Mouse (Mus musculus) C2C12 (cell line): ENCODE results near the gene Ndufaf8. TPM values are rescaled to one million over a fixed set of nuclear protein-coding genes. Genes with fewer than 3 reads are reported as not detected.

ENCODE experiments used
- H3K27me3 ChIP-seq: one replicate; pipeline ENCODE4 v1.6.1; 2011; ENCODE audit not compliant: control insufficient read depth, insufficient read depth, insufficient read length
- H3K36me3 ChIP-seq: one replicate; pipeline ENCODE4 v1.6.1; 2011; ENCODE audit not compliant: control insufficient read depth, insufficient read depth
- H3K4me3 ChIP-seq: one replicate; pipeline ENCODE4 v1.5.1; 2011; ENCODE audit warnings: mild to moderate bottlenecking, control low read depth; ENCODE audit not compliant: poor library complexity, insufficient read depth, severe bottlenecking
- H3K79me2 ChIP-seq: one replicate; pipeline ENCODE4 v1.6.1; 2011; ENCODE audit not compliant: control insufficient read depth, insufficient read depth
- H3K79me3 ChIP-seq: one replicate; pipeline ENCODE4 v1.6.1; 2011; ENCODE audit warnings: low read depth, control low read depth
- H3ac ChIP-seq: one replicate; pipeline ENCODE3; 2011; ENCODE audit warnings: low read depth; ENCODE audit not compliant: control insufficient read depth, insufficient read length
- CEBPB ChIP-seq: IDR thresholded peaks from one replicate; pipeline ENCODE4 v1.6.1; 2011; ENCODE audit warnings: low read depth, mild to moderate bottlenecking, control low read depth, moderate library complexity
- CTCF ChIP-seq: IDR thresholded peaks from one replicate; pipeline ENCODE4 v1.5.1; 2011; ENCODE audit not compliant: control insufficient read depth, insufficient read depth, insufficient read length
- FOSL1 ChIP-seq: IDR thresholded peaks from one replicate; pipeline ENCODE4 v1.8.0; 2011; ENCODE audit warnings: mild to moderate bottlenecking, low read length; ENCODE audit not compliant: poor library complexity, insufficient read depth, severe bottlenecking
- MAX ChIP-seq: IDR thresholded peaks from one replicate; pipeline ENCODE4 v1.6.1; 2011; ENCODE audit warnings: mild to moderate bottlenecking, control low read depth
- MYOD1 ChIP-seq: IDR thresholded peaks from one replicate; pipeline ENCODE4 v1.6.1; 2011; ENCODE audit warnings: low read depth; ENCODE audit not compliant: control insufficient read depth, insufficient read length
- MYOG ChIP-seq: IDR thresholded peaks from one replicate; pipeline ENCODE4 v1.6.1; 2011; ENCODE audit not compliant: control insufficient read depth, insufficient read length; ENCODE audit errors: extremely low read depth
- USF1 ChIP-seq: IDR thresholded peaks from one replicate; pipeline ENCODE4 v1.6.1; 2011; ENCODE audit warnings: low read depth, mild to moderate bottlenecking, control low read depth, moderate library complexity
- polyA plus RNA-seq: library from polyadenylated mRNA; unstranded; fragments of >200 nt; fragmentation: generic; extraction: Trizol; gene quantifications from one replicate; pipeline ENCODE4 v1.2.1, GENCODE M21; 2012; ENCODE audit warnings: missing spikeins

Ndufaf8 gene
- polyA plus RNA-seq, 1 experiment: 59.0 TPM

DNA sequence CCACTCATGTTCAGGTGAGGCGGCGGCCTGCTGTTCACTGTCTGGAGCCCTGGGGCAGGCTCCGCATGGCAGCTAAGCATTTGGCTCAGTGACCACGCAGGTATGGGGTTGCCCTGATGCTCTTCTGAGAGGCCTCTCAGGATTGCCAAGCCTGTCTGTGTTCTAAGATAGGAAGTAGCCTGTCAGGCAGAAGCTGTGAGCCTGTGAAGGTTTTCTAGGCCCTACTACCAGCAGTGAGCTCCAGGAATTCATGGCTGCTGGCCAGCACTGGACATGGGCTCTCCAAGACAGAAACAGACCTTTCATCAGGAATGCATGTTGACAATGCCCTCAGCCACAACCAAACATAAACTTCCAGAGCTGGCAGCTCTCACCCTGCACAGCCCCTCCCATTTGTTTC, 13.4 kb downstream of the Ndufaf8 start:
- Histone ChIP-seq H3K4me3 (no peak overlapping the region), H3K27me3 (no peaks in the 10 kb centered on the region), H3K79me3 (no peaks in the 10 kb centered on the region), H3K36me3 (peaks cover 44% of the 10 kb centered on the region), H3K79me2 (no peaks in the 10 kb centered on the region), H3ac (no peak overlapping the region)
- TF ChIP-seq FOSL1: no peak
- no peak for TF ChIP-seq CTCF
- no peak for TF ChIP-seq CEBPB
- TF ChIP-seq MYOD1: no peak
- TF ChIP-seq MAX: no peak
- no peak for TF ChIP-seq MYOG
- no peak for TF ChIP-seq USF1

DNA sequence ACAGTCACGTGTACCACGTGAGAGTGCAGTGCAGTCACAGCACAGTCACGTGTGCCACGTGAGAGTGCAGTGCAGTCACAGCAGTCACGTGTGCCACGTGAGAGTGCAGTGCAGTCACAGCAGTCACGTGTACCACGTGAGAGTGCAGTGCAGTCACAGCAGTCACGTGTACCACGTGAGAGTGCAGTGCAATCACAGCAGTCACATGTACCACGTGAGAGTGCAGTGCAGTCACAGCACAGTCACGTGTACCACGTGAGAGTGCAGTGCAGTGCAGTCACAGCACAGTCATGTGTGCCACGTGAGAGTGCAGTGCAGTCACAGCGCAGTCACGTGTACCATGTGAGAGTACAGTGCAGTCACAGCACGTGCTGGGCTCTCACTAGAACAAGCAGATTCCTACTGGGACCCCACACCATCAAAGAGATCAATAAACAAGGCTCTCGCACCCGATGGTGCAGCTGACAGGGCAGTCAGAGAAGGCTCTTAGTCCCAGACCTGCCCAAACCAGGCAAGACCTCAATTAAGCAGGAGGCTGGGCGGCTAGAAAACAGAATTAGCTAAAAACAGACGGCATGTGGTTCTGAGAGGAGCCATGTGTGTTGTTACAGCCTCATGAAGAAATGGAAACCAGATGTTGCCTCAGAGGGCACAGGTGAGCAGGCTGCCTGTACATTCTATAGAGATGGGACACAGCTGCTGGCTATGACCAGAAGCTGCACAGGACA, 15.9 kb downstream of the Ndufaf8 start:
- no peak for TF ChIP-seq CTCF
- peaks cover 30% of the 10 kb centered on the region for H3K36me3 ChIP-seq

DNA sequence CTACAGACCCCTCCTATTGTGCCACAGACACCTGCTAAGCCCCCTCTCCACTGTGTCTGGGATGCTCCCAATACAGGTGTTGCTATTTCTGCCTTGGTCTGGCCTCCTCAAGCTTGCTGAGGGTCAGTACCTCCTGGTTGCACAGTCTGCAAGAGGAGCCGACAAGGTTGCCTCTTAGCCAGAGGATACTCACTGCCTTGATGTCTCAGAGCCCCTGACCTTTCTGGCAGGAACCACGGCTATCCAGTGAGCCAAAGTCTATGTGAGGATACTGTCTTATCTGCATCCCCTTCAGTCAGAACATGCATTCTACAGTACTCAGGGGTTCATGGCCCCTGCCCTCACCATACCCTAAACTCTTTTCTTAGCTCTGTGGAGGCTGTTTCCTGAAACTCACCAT, 18.9 kb downstream of the Ndufaf8 start:
- Histone ChIP-seq H3K36me3 (peaks cover 33% of the 10 kb centered on the region), H3K4me3 (no peak overlapping the region), H3K79me2 (no peaks in the 10 kb centered on the region), H3K79me3 (no peaks in the 10 kb centered on the region), H3ac (no peak overlapping the region), H3K27me3 (no peaks in the 10 kb centered on the region)
- TF ChIP-seq CTCF (no peak), MYOD1 (no peak), CEBPB (no peak), MYOG (no peak), FOSL1 (no peak), MAX (no peak), USF1 (no peak)

More for the DNA sequence above, 15.9 kb downstream of the Ndufaf8 start:
- no peak overlapping the region for H3ac ChIP-seq
- no peaks in the 10 kb centered on the region for H3K79me3 ChIP-seq
- no peaks in the 10 kb centered on the region for H3K79me2 ChIP-seq
- H3K27me3 ChIP-seq: no peaks in the 10 kb centered on the region
- no peak overlapping the region for H3K4me3 ChIP-seq

DNA sequence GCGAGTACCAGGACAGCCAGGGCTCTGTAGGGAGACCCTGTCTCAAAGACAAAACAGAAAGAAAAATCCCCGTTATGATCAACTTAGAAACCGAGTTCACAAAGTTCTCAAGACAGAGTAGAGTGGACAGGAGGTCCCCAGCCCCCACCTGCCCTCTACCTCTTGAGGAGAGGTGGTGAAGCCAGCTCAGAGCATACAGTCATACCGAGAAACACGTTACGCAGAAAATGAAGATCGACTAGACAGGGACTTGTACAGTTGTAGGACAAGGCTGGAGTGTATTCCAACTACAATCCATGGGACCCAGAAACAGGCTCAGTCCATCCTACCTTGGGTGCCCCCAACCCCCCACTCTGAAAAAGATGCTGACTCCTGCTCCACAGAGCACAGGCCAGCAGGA, 20.4 kb downstream of the Ndufaf8 start:
- no peaks in the 10 kb centered on the region for H3K79me2 ChIP-seq

DNA sequence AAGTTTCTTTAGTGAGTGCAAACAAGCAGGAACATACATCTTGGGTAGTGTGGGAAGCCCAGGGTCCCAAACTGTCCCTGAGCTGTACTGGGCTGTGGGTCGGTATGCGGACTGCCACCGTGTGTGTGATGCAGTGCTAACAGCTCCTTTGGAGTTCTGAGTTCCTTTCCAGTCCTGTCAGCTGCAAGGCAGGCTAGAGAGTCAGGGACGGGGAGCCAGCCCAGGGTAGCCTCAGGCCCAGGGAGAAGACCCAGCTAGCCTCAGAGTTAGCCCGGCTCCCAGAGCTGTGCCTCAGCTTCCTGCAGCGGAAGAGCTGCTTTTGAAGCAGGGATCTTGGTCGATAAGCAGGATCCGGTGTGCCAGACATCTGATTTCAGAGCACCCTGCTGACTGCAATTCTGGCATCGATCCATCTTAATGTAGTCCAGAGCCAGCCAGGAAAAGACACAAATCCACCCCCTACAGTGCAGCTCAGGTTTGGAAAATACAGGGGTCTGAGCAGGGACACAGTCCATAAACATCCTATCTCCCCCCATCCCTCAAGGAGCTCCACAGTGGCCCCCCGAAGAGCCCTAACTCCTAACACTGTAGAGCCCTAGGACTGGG, 21.3 kb downstream of the Ndufaf8 start:
- Histone ChIP-seq H3K79me3 (no peaks in the 10 kb centered on the region), H3ac (no peak overlapping the region), H3K27me3 (no peaks in the 10 kb centered on the region), H3K36me3 (peaks cover 45% of the 10 kb centered on the region), H3K4me3 (no peak overlapping the region), H3K79me2 (no peaks in the 10 kb centered on the region)
- TF ChIP-seq CTCF: no peak
- TF ChIP-seq CEBPB: no peak
- TF ChIP-seq MYOG: no peak

More for the DNA sequence above, 20.4 kb downstream of the Ndufaf8 start:
- Histone ChIP-seq H3K36me3 (peaks cover 40% of the 10 kb centered on the region), H3K4me3 (no peak overlapping the region), H3ac (no peak overlapping the region), H3K79me3 (no peaks in the 10 kb centered on the region), H3K27me3 (no peaks in the 10 kb centered on the region)
- no peak for TF ChIP-seq FOSL1

DNA sequence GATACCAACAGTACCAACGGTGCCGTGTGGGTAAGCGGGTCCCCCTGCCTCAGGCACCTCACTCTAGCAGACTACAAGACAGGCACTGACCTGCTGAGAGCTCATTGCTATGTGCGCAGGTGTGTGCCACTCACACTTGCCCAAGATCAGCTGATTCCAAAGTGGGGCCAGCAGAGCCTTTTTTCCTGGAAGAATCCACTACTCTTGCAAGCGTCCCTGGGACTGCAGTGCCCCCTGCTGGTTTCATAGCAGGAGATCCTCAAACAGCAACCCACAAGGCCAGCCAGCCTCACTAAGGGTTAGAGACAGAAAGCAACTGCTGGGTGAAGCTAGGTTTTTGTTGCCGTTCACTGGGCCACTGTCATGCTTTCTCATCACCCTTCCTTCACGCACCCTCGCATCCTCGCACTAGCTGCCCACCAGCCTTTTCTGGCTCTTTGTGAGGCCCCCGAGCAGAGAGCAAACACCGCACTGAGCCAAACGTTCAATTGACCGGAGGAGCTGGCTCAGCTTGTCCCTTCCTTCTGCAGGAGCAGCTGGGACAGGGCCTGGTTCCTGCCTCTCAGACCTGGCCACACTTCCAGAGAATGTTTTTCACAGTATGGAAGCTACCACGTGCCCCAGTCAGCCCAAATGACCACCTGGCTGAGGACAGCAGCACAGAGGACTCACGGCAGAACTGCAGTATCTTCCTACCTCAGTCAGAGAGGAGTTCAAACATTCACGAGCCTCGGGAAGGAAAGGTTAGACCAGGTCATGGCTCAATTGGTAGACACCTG, 22.1 kb downstream of the Ndufaf8 start:
- Histone ChIP-seq H3K79me2 (no peaks in the 10 kb centered on the region), H3K4me3 (no peak overlapping the region), H3K79me3 (no peaks in the 10 kb centered on the region), H3K36me3 (peaks cover 44% of the 10 kb centered on the region), H3ac (no peak overlapping the region), H3K27me3 (no peaks in the 10 kb centered on the region)
- TF ChIP-seq FOSL1: no peak
- no peak for TF ChIP-seq MYOG
- no peak for TF ChIP-seq CEBPB
- no peak for TF ChIP-seq MAX
- no peak for TF ChIP-seq CTCF
- no peak for TF ChIP-seq MYOD1
- TF ChIP-seq USF1: no peak
